Mouse (Mus musculus) MEL (cell line): ENCODE measurements around the gene Rad17. TPM values are rescaled to one million over a fixed set of nuclear protein-coding genes. Genes with fewer than 3 reads are reported as not detected.

Experiments
- DNase-seq: peaks from one replicate; pipeline ENCODE4 v3.0.0; 2011; ENCODE audit warnings: low read depth, low spot score
- H3K27ac ChIP-seq: 2 replicates; pipeline ENCODE4 v1.5.1; 2012; ENCODE audit warnings: low read depth, mild to moderate bottlenecking, control low read depth, low read length, moderate library complexity; ENCODE audit not compliant: control insufficient read depth
- H3K27me3 ChIP-seq, 2 experiments: fragments of 150-350 bp in 1 of 2; sonication (generic) in 1 of 2; 2 replicates each; pipeline ENCODE4 v1.6.1; 2012; ENCODE audit warnings: low read length in 2 of 2, mild to moderate bottlenecking in 2 of 2, improper control_type of control experiment in 1 of 2, moderate library complexity in 1 of 2; ENCODE audit not compliant: insufficient read depth in 2 of 2, control insufficient read depth in 1 of 2
- H3K36me3 ChIP-seq, 2 experiments: 2 replicates each; pipeline ENCODE4 v1.6.1; 2012 to 2014; ENCODE audit warnings: low read length in 2 of 2, improper control_type of control experiment in 1 of 2, inconsistent platforms in 1 of 2, mild to moderate bottlenecking in 1 of 2; ENCODE audit not compliant: insufficient read depth in 2 of 2, control insufficient read depth in 1 of 2
- H3K4me1 ChIP-seq, 2 experiments: fragments of 150-350 bp in 1 of 2; sonication (generic) in 1 of 2; 2 replicates each; pipeline ENCODE4 v1.6.1; 2012; ENCODE audit warnings: low read length in 2 of 2, improper control_type of control experiment in 1 of 2, mild to moderate bottlenecking in 1 of 2; ENCODE audit not compliant: insufficient read depth in 2 of 2, control insufficient read depth in 1 of 2
- H3K4me3 ChIP-seq, 2 experiments: fragments of 150-350 bp in 1 of 2; sonication (generic) in 1 of 2; 2 replicates each; pipeline ENCODE4 v1.5.1; 2012; ENCODE audit warnings: low read depth in 2 of 2, low read length in 2 of 2, mild to moderate bottlenecking in 2 of 2, moderate library complexity in 2 of 2, control low read depth in 1 of 2, improper control_type of control experiment in 1 of 2; ENCODE audit not compliant: control insufficient read depth in 1 of 2, insufficient read depth in 1 of 2
- H3K79me2 ChIP-seq: 2 replicates; pipeline ENCODE4 v1.6.1; 2012; ENCODE audit warnings: mild to moderate bottlenecking, low read length, moderate library complexity; ENCODE audit not compliant: control insufficient read depth, poor library complexity, insufficient read depth
- H3K9ac ChIP-seq: 2 replicates; pipeline ENCODE4 v1.6.1; 2012; ENCODE audit warnings: low read depth, mild to moderate bottlenecking, control low read depth, low read length, moderate library complexity; ENCODE audit not compliant: control insufficient read depth, poor library complexity, severe bottlenecking
- H3K9me3 ChIP-seq: fragments of 150-350 bp; sonication (generic); replicated peaks from 2 replicates; pipeline ENCODE4 v1.6.1; 2012; ENCODE audit warnings: mild to moderate bottlenecking, low read length, improper control_type of control experiment, moderate library complexity; ENCODE audit not compliant: insufficient read depth
- BHLHE40 ChIP-seq: IDR thresholded peaks from 2 replicates; pipeline ENCODE4 v1.6.1; 2012; ENCODE audit warnings: low read depth, mild to moderate bottlenecking, inconsistent platforms, low read length, improper control_type of control experiment, borderline replicate concordance
- CHD1 ChIP-seq: IDR thresholded peaks from 2 replicates; pipeline ENCODE4 v1.6.1; 2012; ENCODE audit warnings: low read depth, mild to moderate bottlenecking, inconsistent platforms, low read length, improper control_type of control experiment
- CHD2 ChIP-seq: IDR thresholded peaks from 2 replicates; pipeline ENCODE4 v1.6.1; 2011; ENCODE audit warnings: low read length, improper control_type of control experiment
- CTCF ChIP-seq, 3 experiments: IDR thresholded peaks in 2 of 3; conservative IDR thresholded peaks in 1 of 3; 2 replicates each; pipeline ENCODE4 v1.5.1; 2011 to 2012; ENCODE audit warnings: low read length in 3 of 3, low read depth in 2 of 3, mild to moderate bottlenecking in 2 of 3, improper control_type of control experiment in 1 of 3, inconsistent platforms in 1 of 3, mixed read lengths in 1 of 3, moderate library complexity in 1 of 3; ENCODE audit not compliant: control insufficient read depth in 1 of 3, insufficient read depth in 1 of 3, poor library complexity in 1 of 3, severe bottlenecking in 1 of 3
- ELF1 ChIP-seq: IDR thresholded peaks from 2 replicates; pipeline ENCODE4 v1.6.1; 2014; ENCODE audit warnings: low read depth, mild to moderate bottlenecking, inconsistent platforms, low read length, improper control_type of control experiment, moderate library complexity
- EP300 ChIP-seq, 2 experiments: IDR thresholded peaks; 2 replicates each; pipeline ENCODE4 v1.6.1; 2011; ENCODE audit warnings: improper control_type of control experiment in 2 of 2, low read length in 2 of 2, low read depth in 1 of 2, mild to moderate bottlenecking in 1 of 2
- ETS1 ChIP-seq: IDR thresholded peaks from 2 replicates; pipeline ENCODE4 v1.6.1; 2012; ENCODE audit warnings: low read depth, mild to moderate bottlenecking, inconsistent platforms, low read length, improper control_type of control experiment, moderate library complexity
- GABPA ChIP-seq: IDR thresholded peaks from 2 replicates; pipeline ENCODE4 v1.6.1; 2012; ENCODE audit warnings: low read depth, mild to moderate bottlenecking, inconsistent platforms, low read length, improper control_type of control experiment, moderate library complexity
- GATA1 ChIP-seq: IDR thresholded peaks from 2 replicates; pipeline ENCODE4 v1.6.1; 2011; ENCODE audit warnings: low read depth, low read length, improper control_type of control experiment
- HCFC1 ChIP-seq: IDR thresholded peaks from 2 replicates; pipeline ENCODE4 v1.6.1; 2012; ENCODE audit warnings: low read depth, mild to moderate bottlenecking, inconsistent platforms, low read length, improper control_type of control experiment, moderate library complexity
- JUND ChIP-seq: IDR thresholded peaks from 2 replicates; pipeline ENCODE4 v1.6.1; 2011; ENCODE audit warnings: low read depth, mild to moderate bottlenecking, improper control_type of control experiment, low read length
- KAT2A ChIP-seq: conservative IDR thresholded peaks from 2 replicates; pipeline ENCODE4 v1.6.1; 2012; ENCODE audit warnings: low read depth, low read length, improper control_type of control experiment, inconsistent platforms
- MAFK ChIP-seq: IDR thresholded peaks from 2 replicates; pipeline ENCODE4 v1.6.1; 2011; ENCODE audit warnings: low read depth, mild to moderate bottlenecking, low read length, improper control_type of control experiment, borderline replicate concordance
- MAZ ChIP-seq: IDR thresholded peaks from 2 replicates; pipeline ENCODE4 v1.6.1; 2012; ENCODE audit warnings: low read depth, mild to moderate bottlenecking, inconsistent platforms, low read length, improper control_type of control experiment
- MEF2A ChIP-seq: IDR thresholded peaks from 2 replicates; pipeline ENCODE4 v1.6.1; 2014; ENCODE audit warnings: low read depth, mild to moderate bottlenecking, inconsistent platforms, low read length, improper control_type of control experiment; ENCODE audit not compliant: poor library complexity, insufficient replicate concordance, severe bottlenecking; ENCODE audit errors: extremely low read depth
- MXI1 ChIP-seq: IDR thresholded peaks from 2 replicates; pipeline ENCODE4 v1.6.1; 2011; ENCODE audit warnings: mild to moderate bottlenecking, low read depth, low read length, improper control_type of control experiment
- MYB ChIP-seq: IDR thresholded peaks from 2 replicates; pipeline ENCODE4 v1.6.1; 2011; ENCODE audit warnings: mild to moderate bottlenecking, low read depth, low read length, improper control_type of control experiment
- MYC ChIP-seq: IDR thresholded peaks from 2 replicates; pipeline ENCODE4 v1.6.1; 2011; ENCODE audit warnings: low read depth, mild to moderate bottlenecking, low read length, improper control_type of control experiment, moderate library complexity
- NELFE ChIP-seq: IDR thresholded peaks from 2 replicates; pipeline ENCODE4 v1.6.1; 2011; ENCODE audit warnings: low read depth, low read length, improper control_type of control experiment
- NRF1 ChIP-seq: IDR thresholded peaks from 2 replicates; pipeline ENCODE4 v1.6.1; 2014; ENCODE audit warnings: low read depth, mild to moderate bottlenecking, inconsistent platforms, low read length, improper control_type of control experiment, moderate library complexity; ENCODE audit not compliant: poor library complexity, insufficient read depth, severe bottlenecking
- POLR2A ChIP-seq, 2 experiments: IDR thresholded peaks; 2 replicates each; pipeline ENCODE4 v1.6.1; 2011 to 2012; ENCODE audit warnings: low read length in 2 of 2, mild to moderate bottlenecking in 2 of 2, control low read depth in 1 of 2, improper control_type of control experiment in 1 of 2, low read depth in 1 of 2, moderate library complexity in 1 of 2; ENCODE audit not compliant: control insufficient read depth in 1 of 2, insufficient read depth in 1 of 2, poor library complexity in 1 of 2
- POLR2AphosphoS2 ChIP-seq: IDR thresholded peaks from 2 replicates; pipeline ENCODE4 v1.6.1; 2011; ENCODE audit warnings: low read length, improper control_type of control experiment
- RAD21 ChIP-seq: IDR thresholded peaks from 2 replicates; pipeline ENCODE4 v1.6.1; 2011; ENCODE audit warnings: mild to moderate bottlenecking, low read depth, low read length, improper control_type of control experiment
- RCOR1 ChIP-seq: IDR thresholded peaks from 2 replicates; pipeline ENCODE4 v1.6.1; 2012; ENCODE audit warnings: low read depth, mild to moderate bottlenecking, inconsistent platforms, low read length, improper control_type of control experiment
- SIN3A ChIP-seq: IDR thresholded peaks from 2 replicates; pipeline ENCODE4 v1.6.1; 2012; ENCODE audit warnings: low read length, improper control_type of control experiment, inconsistent platforms
- SMC3 ChIP-seq: IDR thresholded peaks from 2 replicates; pipeline ENCODE4 v1.6.1; 2011; ENCODE audit warnings: low read depth, low read length, improper control_type of control experiment
- TAL1 ChIP-seq: IDR thresholded peaks from 2 replicates; pipeline ENCODE4 v1.6.1; 2012; ENCODE audit warnings: mild to moderate bottlenecking, inconsistent platforms, low read length, moderate library complexity, mixed read lengths
- TBP ChIP-seq: IDR thresholded peaks from 2 replicates; pipeline ENCODE4 v1.8.0; 2011; ENCODE audit warnings: low read depth, low read length, improper control_type of control experiment
- TCF12 ChIP-seq: IDR thresholded peaks from 2 replicates; pipeline ENCODE4 v1.6.1; 2014; ENCODE audit warnings: low read depth, mild to moderate bottlenecking, inconsistent platforms, low read length, improper control_type of control experiment, moderate library complexity
- UBTF ChIP-seq: IDR thresholded peaks from 2 replicates; pipeline ENCODE4 v1.6.1; 2012; ENCODE audit warnings: low read depth, mild to moderate bottlenecking, inconsistent platforms, low read length, improper control_type of control experiment, moderate library complexity, borderline replicate concordance; ENCODE audit not compliant: insufficient read depth
- USF1 ChIP-seq: IDR thresholded peaks from 2 replicates; pipeline ENCODE4 v1.6.1; 2014; ENCODE audit warnings: low read depth, mild to moderate bottlenecking, inconsistent platforms, low read length, improper control_type of control experiment, moderate library complexity
- USF2 ChIP-seq, 2 experiments: IDR thresholded peaks; 2 replicates each; pipeline ENCODE4 v1.6.1; 2011 to 2012; ENCODE audit warnings: improper control_type of control experiment in 2 of 2, low read length in 2 of 2, borderline replicate concordance in 1 of 2, inconsistent platforms in 1 of 2, low read depth in 1 of 2, mild to moderate bottlenecking in 1 of 2; ENCODE audit not compliant: insufficient read depth in 1 of 2
- ZC3H11A ChIP-seq: IDR thresholded peaks from 2 replicates; pipeline ENCODE4 v1.6.1; 2012; ENCODE audit warnings: low read depth, mild to moderate bottlenecking, inconsistent platforms, low read length, improper control_type of control experiment
- ZKSCAN1 ChIP-seq: IDR thresholded peaks from 2 replicates; pipeline ENCODE4 v1.6.1; 2012; ENCODE audit warnings: low read depth, mild to moderate bottlenecking, inconsistent platforms, low read length, improper control_type of control experiment, moderate library complexity
- ZMIZ1 ChIP-seq: IDR thresholded peaks from 2 replicates; pipeline ENCODE4 v1.6.1; 2012; ENCODE audit warnings: low read depth, mild to moderate bottlenecking, inconsistent platforms, low read length, improper control_type of control experiment, moderate library complexity
- ZNF384 ChIP-seq: IDR thresholded peaks from 2 replicates; pipeline ENCODE4 v1.6.1; 2012; ENCODE audit warnings: low read depth, mild to moderate bottlenecking, inconsistent platforms, low read length, improper control_type of control experiment
- polyA plus RNA-seq, 2 experiments: library from polyadenylated mRNA; stranded (reverse) in 1 of 2; unstranded in 1 of 2; fragments of >175 nt in 1 of 2; fragments of >200 nt in 1 of 2; gene quantifications; 2 replicates each; pipeline versions ENCODE4 v1.2.1 to v1.2.4; 2012; ENCODE audit warnings: low replicate concordance in 2 of 2, low read depth in 1 of 2; ENCODE audit not compliant: insufficient read length in 2 of 2, insufficient read depth in 1 of 2, missing spikeins in 1 of 2
- total RNA-seq: library from RNA; depleted of rRNA; stranded (reverse); fragments of 300-350 nt; gene quantifications from 2 replicates; pipeline ENCODE4 v1.2.3, GENCODE M21; 2012

The Rad17 gene
- total and polyA plus RNA-seq, 3 experiments: 21.7 to 31.2 TPM; not detected in 1

DNA sequence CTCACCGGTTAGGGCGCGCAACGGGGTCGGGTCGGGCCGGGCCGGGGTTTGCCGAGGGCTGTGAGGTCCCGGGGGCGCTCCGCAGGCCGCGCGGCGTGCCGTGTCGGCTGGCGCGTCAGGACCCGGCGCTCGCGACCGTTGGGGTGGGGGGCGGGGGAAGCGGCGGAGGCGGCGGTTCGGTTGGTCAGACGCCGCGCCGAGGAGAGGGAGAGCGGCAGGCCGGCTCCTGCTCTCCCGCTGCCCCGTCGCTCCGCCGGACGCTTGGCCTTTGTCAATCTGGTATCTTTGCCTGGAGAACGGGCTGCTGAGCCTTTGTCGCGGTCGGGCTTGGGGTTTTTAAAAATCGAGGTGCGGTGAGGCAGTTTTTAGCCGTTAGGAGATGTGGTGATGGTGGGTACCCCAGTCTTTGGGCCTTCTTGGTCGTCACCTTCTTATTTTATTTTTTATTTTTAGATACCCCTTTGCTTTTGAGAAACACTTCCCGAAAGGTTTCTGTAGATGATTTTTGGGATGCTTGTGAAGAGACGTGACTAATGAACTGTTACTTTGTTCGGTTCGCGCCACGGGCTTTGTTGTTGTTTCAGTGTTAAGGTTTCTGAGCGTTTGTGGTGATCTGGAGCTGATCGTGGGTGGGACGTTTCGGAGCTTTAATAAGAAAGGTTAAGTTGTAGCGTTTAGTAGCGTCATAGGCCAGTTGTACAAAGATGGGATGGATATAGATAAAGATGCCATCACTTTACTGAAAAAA lies 762 bp upstream of the Rad17 start, which contains the start of gene Taf9:
Gene Taf9 (plus strand): TSS at position 141 of the 748 bp plus-strand sequence.
- Histone ChIP-seq H3K27me3 (no peaks in the 10 kb centered on the region), H3K4me3 (peak within 1 kb of the TSS; percentile 81 to 83), H3K9me3 (no peaks in the 10 kb centered on the region), H3K27ac (peak within 1 kb of the TSS; percentile 91), H3K9ac (peak within 1 kb of the TSS; percentile 96), H3K79me2 (peaks cover 37% of the 10 kb centered on the region), H3K4me1 (peaks cover 0 to 3% of the 10 kb centered on the region in 2 experiments; a peak in 2 of 4 replicates), H3K36me3 (peaks cover 8 to 18% of the 10 kb centered on the region in 2 experiments)
- DNase-seq: no peak
- TF ChIP-seq MAZ: no peak
- TF ChIP-seq SMC3: no peak
- no peak for TF ChIP-seq HCFC1
- TF ChIP-seq TBP: peak; percentile 10; the same call in 1 of the 2 replicates
- no peak for TF ChIP-seq CTCF (IDR thresholded peaks at IDR 0.05 in 2 of 3, conservative IDR thresholded peaks at IDR 0.05 in 1 of 3; ENCODE audit: control insufficient read depth in 1 of 3, insufficient read depth in 1 of 3, low read depth in 2 of 3, low read length in 3 of 3, poor library complexity in 1 of 3, severe bottlenecking in 1 of 3)
- no peak for TF ChIP-seq CHD1
- TF ChIP-seq NELFE: peak; percentile 45; the same call in 1 of the 2 replicates
- no peak for TF ChIP-seq BHLHE40
- no peak for TF ChIP-seq MYC
- TF ChIP-seq MAFK: no peak
- TF ChIP-seq ETS1: no peak
- TF ChIP-seq EP300 (IDR thresholded peaks at IDR 0.05; ENCODE audit: low read depth in 1 of 2, low read length in 2 of 2): no peak
- TF ChIP-seq ZC3H11A: no peak
- no peak for TF ChIP-seq TCF12
- TF ChIP-seq ZKSCAN1: no peak
- no peak for TF ChIP-seq KAT2A
- TF ChIP-seq RCOR1: no peak
- no peak for TF ChIP-seq TAL1
- TF ChIP-seq POLR2A (IDR thresholded peaks at IDR 0.05; ENCODE audit: control insufficient read depth in 1 of 2, insufficient read depth in 1 of 2, low read depth in 1 of 2, low read length in 2 of 2, poor library complexity in 1 of 2): peak in 1 of 2 experiments; percentile 38; a peak in 2 of 4 replicates
- TF ChIP-seq SIN3A: no peak
- no peak; the same call in 1 of the 2 replicates for TF ChIP-seq USF1
- TF ChIP-seq MEF2A: no peak
- no peak for TF ChIP-seq RAD21
- TF ChIP-seq ZNF384: no peak
- no peak for TF ChIP-seq GABPA
- TF ChIP-seq CHD2: no peak
- peak; percentile 83 for TF ChIP-seq MYB
- TF ChIP-seq NRF1: no peak
- no peak for TF ChIP-seq POLR2AphosphoS2
- no peak for TF ChIP-seq UBTF
- no peak for TF ChIP-seq JUND
- TF ChIP-seq USF2 (IDR thresholded peaks at IDR 0.05; ENCODE audit: borderline replicate concordance in 1 of 2, insufficient read depth in 1 of 2, low read depth in 1 of 2, low read length in 2 of 2): no peak
- 0 out of 2 replicates have a peak, but pooled peaks have one; percentile 9 for TF ChIP-seq ZMIZ1
- no peak for TF ChIP-seq ELF1
- TF ChIP-seq GATA1: no peak
- no peak; the same call in 1 of the 2 replicates for TF ChIP-seq MXI1
